Mouse (Mus musculus) common myeloid progenitor, adult 5-6 weeks (primary cell): ENCODE results near the gene Gm5244. TPM values are rescaled to one million over a fixed set of nuclear protein-coding genes. Genes with fewer than 3 reads are reported as not detected.
A peak's percentile ranks its signal among the peaks of the same experiment; 100 is the strongest.

ENCODE experiments used
- ATAC-seq: replicated peaks from 2 replicates; pipeline ENCODE4 v1.8.0; 2016; ENCODE audit warnings: low read depth, mild to moderate bottlenecking, moderate TSS enrichment, inconsistent platforms; ENCODE audit not compliant: poor library complexity, severe bottlenecking
- total RNA-seq: library from RNA; stranded (forward); fragments of 200-1000, 187-1606 nt; gene quantifications from 2 replicates; pipeline ENCODE4 v1.2.3, GENCODE M21; 2017

Gene Gm5244
- total RNA-seq, result not detected in 2 replicates

- no peak for ATAC-seq
These were observed at the start of gene Gm5244 for GRCm38 (mm10) chr19:12846382-12846781. Gene Gm5244, plus strand, starts transcription at chr19:12846682.

DNA sequence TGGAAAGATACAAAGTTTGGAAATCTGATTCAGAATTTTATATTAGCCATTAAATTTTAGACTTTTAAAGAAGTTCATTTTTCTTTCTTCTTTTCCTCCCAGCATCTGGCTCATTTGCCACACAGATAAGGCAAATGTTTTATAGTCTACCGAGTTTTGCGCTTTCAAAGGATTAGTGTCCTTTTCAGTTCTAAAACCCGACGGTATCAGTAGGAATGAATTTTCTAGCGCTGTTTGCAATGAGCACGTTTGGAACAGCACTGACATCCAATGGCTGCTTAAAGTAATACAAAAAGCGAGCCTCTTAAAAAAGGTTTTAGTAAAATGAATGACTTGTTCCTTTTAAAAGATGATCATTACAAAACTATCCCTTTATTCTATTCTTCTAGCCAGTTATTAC lies 49.4 kb upstream of the Gm5244 start:
- ATAC-seq, result no peak

- ATAC-seq, result peak; percentile 9; the same call in 1 of the 2 replicates
These were observed 48.1 kb upstream of the Gm5244 start for GRCm38 (mm10) chr19:12798404-12798803.

DNA sequence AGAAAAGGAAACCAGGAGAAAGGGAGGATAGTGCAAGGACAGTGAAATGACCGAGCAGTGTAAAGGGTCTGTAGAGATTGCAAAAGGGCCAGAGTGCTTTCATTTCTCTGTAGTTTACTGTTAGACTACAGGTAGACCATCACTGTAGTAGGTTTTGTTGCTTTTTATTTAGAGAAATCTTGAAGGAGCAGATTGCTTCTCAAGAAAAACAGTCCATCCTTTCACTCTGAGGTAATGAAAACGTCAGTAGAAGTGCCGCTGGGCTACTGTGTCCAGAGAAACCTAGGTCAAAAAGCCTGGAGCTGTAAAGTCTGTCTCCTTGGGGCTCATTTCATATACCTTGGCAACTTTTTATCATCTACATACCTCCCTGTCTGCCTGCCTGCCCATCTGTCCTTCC lies 47.4 kb upstream of the Gm5244 start:
- ATAC-seq, result no peak

GRCm38 (mm10) chr19:12800621-12801020 lies 45.9 kb upstream of the Gm5244 start:
- ATAC-seq, result no peak

GRCm38 (mm10) chr19:12801046-12801445 lies 45.4 kb upstream of the Gm5244 start:
- ATAC-seq, result peak; percentile 23; the same call in 1 of the 2 replicates

GRCm38 (mm10) chr19:12802830-12803229 lies 43.7 kb upstream of the Gm5244 start:
- no peak for ATAC-seq

GRCm38 (mm10) chr19:12804237-12804636 lies 42.2 kb upstream of the Gm5244 start:
- no peak for ATAC-seq

GRCm38 (mm10) chr19:12805730-12806129 lies 40.8 kb upstream of the Gm5244 start:
- no peak for ATAC-seq

- ATAC-seq, result peak; percentile 45; the same call in 1 of the 2 replicates
These were observed 40.3 kb upstream of the Gm5244 start for GRCm38 (mm10) chr19:12806214-12806613.

DNA sequence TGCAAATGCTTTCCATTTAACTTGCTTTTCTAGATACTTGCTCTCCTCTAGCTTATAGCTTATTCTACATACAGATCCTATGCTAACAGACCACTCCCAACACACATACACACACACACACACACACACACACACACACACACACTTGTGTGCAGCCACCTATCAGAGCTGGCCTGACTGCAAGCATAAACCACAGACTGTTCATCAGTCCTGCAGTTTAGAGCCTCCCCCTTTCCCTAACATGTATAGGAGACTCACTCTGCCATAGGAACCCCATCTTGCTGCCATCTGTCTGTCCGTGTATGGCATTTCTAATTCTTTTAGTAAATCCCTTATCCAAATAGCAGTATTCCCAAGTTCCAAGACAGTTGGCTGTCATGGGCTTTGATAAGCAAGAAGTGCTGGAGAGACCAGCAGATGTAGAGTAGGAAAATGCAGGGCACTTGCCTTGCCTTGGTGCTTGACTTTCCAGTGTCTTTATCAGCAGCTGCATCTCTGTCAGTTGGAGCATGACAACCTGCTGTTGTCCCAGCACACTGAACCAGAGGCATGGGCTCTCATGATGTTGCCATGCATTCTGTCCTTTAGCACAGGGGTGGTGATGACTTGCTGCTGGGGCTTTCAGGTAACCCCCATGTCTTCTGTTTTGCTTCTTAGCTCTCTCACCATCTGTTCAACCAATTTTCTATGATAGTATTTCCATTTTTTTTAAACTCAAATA lies 33.7 kb upstream of the Gm5244 start:
- peak; percentile 79 for ATAC-seq

DNA sequence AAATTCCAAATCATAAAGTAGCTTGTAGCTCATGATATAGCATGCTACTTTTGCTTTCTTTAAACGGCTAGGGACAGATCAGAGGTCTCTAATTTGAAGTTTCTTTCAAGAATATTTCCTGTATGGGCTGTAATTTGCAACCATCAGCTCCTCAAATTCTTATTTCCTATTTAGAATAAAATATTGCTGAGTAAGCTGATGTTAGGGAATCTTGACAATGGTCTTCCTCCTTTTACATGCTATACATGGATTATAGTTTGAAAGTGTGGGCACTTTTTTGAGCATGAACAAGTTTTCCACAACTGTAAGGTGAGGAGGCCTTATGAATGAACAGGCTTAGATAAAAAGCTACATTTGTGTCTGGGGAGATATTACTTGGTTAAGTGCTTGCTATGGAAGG lies 32.6 kb upstream of the Gm5244 start:
- no peak for ATAC-seq

DNA sequence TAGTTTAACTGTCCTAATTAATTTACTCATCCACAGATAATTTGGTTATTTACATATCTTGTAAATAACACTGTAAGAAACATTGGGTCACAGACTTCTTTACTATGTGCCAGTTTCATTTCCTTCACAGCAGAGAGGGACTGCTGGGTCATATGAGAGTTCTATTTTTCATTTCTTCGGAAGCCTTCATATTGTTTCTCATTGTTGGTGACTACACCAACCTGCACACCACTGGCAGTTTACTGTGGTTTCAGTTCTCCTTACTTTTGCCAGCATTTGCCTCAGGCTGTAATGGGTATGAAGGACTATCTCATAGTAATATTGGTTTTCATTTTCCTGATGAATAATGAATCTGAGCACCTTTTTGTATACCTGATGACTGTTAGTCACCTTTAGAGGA lies 28.0 kb upstream of the Gm5244 start:
- peak; percentile 70 for ATAC-seq

DNA sequence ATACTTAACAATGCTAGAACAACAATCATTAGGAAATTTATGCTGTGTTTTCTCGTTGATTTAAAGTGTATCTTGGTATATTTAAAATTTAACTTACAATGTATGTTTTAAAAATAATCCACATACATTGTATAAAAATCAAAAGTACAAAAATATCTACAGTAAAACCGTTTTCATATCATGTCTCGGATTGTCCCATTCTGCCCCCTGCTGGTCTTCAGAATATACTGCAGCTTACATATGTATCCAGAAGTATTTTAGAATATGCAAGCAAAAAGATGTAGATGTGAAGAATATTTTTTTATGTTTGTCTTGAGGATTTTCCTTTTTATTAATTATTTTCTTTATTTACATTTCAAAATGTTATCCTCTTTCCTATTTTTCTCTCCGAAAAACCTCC lies 26.1 kb upstream of the Gm5244 start:
- peak; percentile 75 for ATAC-seq

GRCm38 (mm10) chr19:12824549-12824948 lies 21.9 kb upstream of the Gm5244 start:
- peak; percentile 63; the same call in 1 of the 2 replicates for ATAC-seq

DNA sequence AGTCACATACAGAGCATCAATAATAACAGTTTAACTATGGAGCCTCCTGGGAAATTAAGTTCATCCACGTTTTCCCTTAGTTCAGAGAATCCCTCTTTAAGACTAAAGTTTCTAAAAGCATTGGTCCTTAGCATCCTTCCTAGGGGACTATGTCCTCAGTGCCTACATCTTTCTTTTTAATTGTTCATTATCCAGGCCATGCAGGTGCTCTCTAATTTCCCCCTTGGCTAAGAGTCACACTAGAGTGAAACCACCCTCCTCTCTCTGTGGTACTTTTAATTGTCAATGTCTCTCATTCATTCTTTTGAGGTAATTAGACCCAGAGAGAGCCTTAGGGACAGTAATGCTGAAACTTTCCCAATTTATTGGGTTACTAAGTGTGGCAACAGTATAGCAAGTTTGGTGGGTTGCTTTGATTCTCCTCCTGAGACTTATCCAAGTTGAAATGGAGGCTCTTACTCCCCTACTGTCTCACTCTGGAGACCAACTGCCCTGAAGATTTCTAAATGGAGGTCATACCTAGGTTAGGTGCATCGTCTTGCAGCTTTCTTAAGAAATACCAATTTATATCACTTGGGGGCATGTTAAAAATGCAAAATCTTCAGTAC lies 15.6 kb upstream of the Gm5244 start:
- no peak for ATAC-seq

- ATAC-seq, result no peak
These were observed 14.9 kb upstream of the Gm5244 start for GRCm38 (mm10) chr19:12831559-12831958.

GRCm38 (mm10) chr19:12833625-12834024 lies 12.9 kb upstream of the Gm5244 start:
- peak; percentile 99 for ATAC-seq

- ATAC-seq, result no peak
These were observed 8.0 kb upstream of the Gm5244 start for GRCm38 (mm10) chr19:12838507-12838906.

- ATAC-seq, result no peak
These were observed 10.5 kb downstream of the Gm5244 start, which contains the start of gene Olfr1444 for GRCm38 (mm10) chr19:12856983-12857382. Gene Olfr1444, plus strand, starts transcription at chr19:12857283.

DNA sequence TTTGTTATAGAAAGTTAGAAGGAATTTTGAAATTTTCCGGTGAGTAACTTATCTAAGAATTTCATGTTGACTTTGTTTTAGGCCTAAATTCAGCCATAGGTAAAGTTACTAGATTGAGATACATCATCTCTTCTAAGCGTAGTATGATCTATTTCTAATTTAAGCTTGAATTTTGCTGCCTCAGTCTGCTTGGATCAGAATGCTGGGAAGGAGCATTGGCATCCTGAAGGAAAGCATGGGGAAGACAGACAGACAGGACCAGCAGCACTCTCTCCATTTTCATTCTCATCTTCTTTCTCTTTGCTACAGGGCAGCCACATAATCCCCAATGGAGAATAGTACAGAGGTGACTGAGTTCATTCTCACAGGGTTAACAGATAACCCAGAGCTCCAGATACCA lies 37.1 kb downstream of the Gm5244 start, which contains the start of gene Olfr1445:
Gene Olfr1445, plus strand, starts transcription at position 301 of the 400 bp plus-strand sequence.
- ATAC-seq, result no peak
